Mouse (Mus musculus) yolk sac, embryonic 10.5 days (tissue): ENCODE measurements around the gene Krtap9-3.
"Not testable (repeated sequence)": the region's sequence is repeated elsewhere in the genome, so short reads cannot be mapped to it uniquely, and the experiment has no call there.

ENCODE experiments used
- DNase-seq: peaks from one replicate; pipeline ENCODE4 v3.0.0-alpha.2; 2017; ENCODE audit warnings: low spot score

Krtap9-3 gene

DNA sequence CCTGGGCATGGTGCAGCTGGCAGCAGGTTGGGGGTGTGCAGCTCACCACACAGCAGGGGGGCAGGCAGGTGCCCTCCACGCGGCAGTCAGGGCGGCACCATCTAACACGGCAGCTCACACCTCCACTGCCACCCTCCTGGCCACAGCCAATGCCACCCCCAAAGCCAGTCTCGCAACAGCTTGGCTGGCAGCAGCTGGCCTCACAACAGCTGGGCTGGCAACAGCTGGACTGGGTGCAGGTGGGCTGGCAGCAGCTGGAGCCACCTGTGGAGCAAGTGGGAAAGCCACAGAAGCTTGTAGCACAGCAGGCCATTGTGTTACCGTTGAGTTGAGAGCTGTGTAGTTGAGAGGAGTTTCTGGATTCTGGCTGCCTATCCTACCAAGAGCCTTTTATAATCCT is at the start of gene Krtap9-3:
Gene Krtap9-3 (minus strand): TSS at position 364 of the 400 bp plus-strand sequence.
- not testable (repeated sequence) for DNase-seq

DNA sequence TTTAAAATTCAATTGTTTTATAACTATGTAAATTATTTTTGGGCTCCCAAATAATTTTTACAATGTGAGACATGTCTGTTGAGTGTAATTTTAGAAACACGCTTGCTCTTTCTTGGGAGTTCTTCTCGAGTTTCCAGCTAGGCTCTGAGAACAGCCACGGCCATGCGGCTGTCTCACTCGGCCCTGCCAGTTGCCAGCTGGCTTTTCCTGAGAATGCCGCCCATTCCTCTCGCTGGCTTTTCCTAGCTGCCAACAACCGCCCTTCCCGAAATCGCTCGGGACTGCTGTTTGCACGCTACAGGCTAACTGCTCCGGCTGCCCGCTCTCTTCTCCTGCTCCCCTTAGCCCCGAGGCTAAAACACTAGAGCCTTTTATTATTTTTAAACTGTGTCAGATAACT is 48.5 kb upstream of the Krtap9-3 start:
- no peak for DNase-seq

DNA sequence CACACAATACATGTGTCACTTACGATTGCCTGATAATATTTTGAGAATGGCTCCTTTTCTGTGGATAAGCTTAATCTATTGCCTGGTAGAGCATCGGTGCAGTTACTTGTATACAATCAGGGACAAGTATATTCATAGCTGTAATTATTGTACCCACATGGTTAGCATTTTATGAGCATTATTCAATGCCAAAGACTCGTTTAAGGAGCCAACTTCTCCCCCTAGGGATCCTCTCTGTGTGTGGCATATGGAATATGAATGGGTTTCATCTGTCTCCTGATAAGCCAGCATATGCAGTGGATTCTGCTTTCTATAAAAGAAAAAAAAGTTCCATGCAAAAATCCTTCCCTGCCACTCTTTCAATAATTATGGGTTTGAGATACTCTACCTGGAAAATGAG is 46.4 kb upstream of the Krtap9-3 start:
- DNase-seq = no peak

DNA sequence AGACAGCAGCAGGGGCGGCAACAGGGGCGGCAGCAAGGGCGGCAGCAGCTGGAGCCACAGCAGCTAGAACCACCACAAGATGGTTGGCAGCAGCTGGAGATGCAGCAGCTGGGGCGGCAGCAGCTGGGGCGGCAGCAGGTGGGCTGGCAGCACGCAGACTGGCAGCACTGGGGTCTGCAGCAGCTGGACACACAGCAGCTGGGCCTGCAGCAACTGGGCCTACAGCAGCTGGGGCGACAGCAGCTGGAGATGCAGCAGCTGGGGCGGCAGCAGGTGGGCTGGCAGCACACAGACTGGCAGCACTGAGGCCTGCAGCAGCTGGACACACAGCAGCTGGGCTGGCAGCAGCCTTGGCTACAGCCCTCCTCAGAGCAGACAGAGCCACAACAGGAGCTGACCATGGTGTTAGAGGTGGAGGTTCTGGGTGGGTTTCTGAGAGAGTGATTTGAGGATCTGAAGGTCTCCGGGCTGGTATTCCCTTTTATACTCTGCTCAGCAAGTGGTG is 45.8 kb upstream of the Krtap9-3 start, which contains the start of gene Krtap4-7:
Gene Krtap4-7 (minus strand): TSS at position 455 of the 505 bp plus-strand sequence.
- DNase-seq = not testable (repeated sequence)

GRCm38 (mm10) chr11:99640926-99641325 is 43.0 kb upstream of the Krtap9-3 start:
- DNase-seq = no peak

- no peak for DNase-seq
Measured at GRCm38 (mm10) chr11:99637086-99637485, 39.2 kb upstream of the Krtap9-3 start.

GRCm38 (mm10) chr11:99634653-99635134 is 36.8 kb upstream of the Krtap9-3 start, which contains the start of gene Krtap4-2:
Krtap4-2 (minus strand) TSS chr11:99635084.
- no peak for DNase-seq

- no peak for DNase-seq
Measured at GRCm38 (mm10) chr11:99633293-99633692, 35.4 kb upstream of the Krtap9-3 start.

- DNase-seq = no peak
Measured at GRCm38 (mm10) chr11:99630890-99631289, 33.0 kb upstream of the Krtap9-3 start.

GRCm38 (mm10) chr11:99628138-99628537 is 30.2 kb upstream of the Krtap9-3 start, which contains the start of gene Krtap4-1:
Krtap4-1 (minus strand) TSS chr11:99628238.
- DNase-seq = no peak

- no peak for DNase-seq
Measured at GRCm38 (mm10) chr11:99620335-99620734, 22.4 kb upstream of the Krtap9-3 start, which contains the start of gene Gm11562. Gm11562 (minus strand) TSS chr11:99620435.

- no peak for DNase-seq
Measured at GRCm38 (mm10) chr11:99614796-99615363, 17.0 kb upstream of the Krtap9-3 start, which contains the start of gene Krtap2-4. Krtap2-4 (minus strand) TSS chr11:99614846.

- not testable (repeated sequence) for DNase-seq
Measured at GRCm38 (mm10) chr11:99610089-99610488, 12.2 kb upstream of the Krtap9-3 start, which contains the start of gene Gm11937. Gm11937 (minus strand) TSS chr11:99610189.

DNA sequence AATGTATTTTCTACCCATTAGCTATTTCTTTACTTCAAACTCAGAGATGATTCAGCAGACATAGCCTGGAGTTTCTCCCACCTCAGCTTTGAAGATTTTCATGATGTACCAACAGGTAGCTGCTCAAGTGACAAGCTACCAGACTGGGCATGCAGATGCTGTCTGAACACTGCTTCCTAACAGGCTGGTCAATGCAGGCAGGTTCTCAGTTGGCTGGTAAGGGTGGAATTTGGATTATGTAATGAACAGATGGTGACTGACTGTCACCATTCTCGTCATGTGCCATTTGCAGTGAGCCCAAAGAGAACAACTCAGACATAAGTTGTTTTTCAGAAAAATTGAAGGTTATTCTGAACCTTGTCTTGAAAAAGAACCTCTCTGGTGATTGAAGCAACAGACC is 11.2 kb upstream of the Krtap9-3 start:
- DNase-seq = no peak

GRCm38 (mm10) chr11:99603208-99603607 is 5.3 kb upstream of the Krtap9-3 start, which contains the start of gene Gm11938:
Gm11938 (minus strand) TSS chr11:99603308.
- not testable (repeated sequence) for DNase-seq

- no peak for DNase-seq
Measured at GRCm38 (mm10) chr11:99590981-99591380, 6.9 kb downstream of the Krtap9-3 start, which contains the start of gene Krtap1-3. Krtap1-3 (minus strand) TSS chr11:99591339.

DNA sequence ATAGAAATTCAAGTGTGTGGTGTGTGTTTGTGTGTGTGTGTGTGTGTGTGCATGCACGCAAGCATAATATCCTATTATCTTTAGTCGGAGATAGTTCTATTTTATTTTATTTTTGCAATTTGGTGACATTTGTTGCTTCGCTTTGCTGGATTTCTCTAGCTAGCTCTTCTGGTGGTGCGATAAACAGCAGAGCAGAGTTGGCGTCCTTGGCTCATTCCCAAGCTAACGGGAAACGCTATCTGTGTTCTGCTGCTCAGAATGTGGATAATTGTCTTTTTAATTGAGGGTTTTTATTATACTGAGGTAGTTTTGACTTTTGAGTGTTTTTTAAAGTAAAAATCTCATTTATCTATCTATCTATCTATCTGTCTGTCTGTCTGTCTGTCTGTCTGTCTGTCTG is 12.8 kb downstream of the Krtap9-3 start:
- DNase-seq = no peak

DNA sequence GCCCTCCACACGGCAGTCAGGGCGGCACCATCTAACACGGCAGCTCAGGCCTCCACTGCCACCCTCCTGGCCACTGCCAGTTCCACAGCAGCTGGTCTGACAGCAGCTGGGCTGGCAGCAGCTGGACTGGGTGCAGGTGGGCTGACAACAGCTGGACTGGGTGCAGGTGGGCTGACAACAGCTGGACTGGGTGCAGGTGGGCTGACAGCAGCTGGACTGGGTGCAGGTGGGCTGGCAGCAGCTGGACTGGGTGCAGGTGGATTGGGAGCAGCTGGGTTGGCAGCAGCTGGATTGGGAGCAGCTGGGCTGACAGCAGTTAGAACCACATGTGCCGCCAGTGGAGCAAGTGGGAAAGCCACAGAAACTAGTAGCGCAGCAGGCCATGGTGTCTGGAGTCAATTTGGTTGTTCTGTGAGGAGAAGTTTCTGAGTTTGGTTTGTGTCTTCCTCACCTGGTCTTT is 14.6 kb downstream of the Krtap9-3 start, which contains the start of gene Krtap1-4:
Gene Krtap1-4 (minus strand): TSS at position 410 of the 460 bp plus-strand sequence.
- no peak for DNase-seq

- no peak for DNase-seq
Measured at GRCm38 (mm10) chr11:99581564-99581963, 16.3 kb downstream of the Krtap9-3 start.

DNA sequence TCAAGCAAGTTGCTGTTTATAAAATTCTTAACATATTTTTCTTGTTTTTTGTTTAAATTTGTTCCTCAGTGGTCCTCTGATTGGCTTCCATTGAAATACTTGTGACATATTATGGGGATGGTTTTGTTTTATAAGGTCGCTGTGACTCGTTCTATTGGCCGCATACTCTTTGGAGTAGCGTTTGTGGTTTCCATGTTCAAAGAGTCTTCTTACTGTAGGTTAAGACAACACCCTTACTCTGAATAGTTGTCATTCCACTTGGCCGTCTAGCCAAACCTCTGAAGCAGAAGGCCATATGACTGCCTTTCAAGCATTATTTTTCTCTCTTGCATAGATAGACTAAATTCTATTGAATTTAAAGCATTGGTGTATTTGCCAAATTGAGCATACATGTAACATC is 16.9 kb downstream of the Krtap9-3 start:
- DNase-seq = no peak

DNA sequence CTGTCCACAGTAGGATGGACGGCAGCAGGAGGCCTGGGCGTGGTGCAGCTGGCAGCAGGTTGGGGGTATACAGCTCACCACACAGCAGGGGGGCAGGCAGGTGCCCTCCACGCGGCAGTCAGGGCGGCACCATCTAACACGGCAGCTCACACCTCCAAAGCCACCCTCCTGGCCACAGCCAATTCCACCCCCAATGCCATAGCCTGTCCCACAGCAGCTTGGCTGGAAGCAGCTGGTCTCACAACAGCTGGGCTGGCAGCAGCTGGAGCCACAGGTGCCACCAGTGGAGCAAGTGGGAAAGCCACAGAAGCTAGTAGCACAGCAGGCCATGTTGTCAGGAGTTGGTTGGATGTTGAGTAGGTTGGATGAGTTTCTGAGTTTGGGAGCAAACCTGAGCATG is 17.3 kb downstream of the Krtap9-3 start, which contains the start of gene Krtap1-5:
Gene Krtap1-5 (minus strand): TSS at position 381 of the 400 bp plus-strand sequence.
- DNase-seq = no peak

- peak; percentile 56 for DNase-seq
Measured at GRCm38 (mm10) chr11:99574106-99574505, 23.8 kb downstream of the Krtap9-3 start.

DNA sequence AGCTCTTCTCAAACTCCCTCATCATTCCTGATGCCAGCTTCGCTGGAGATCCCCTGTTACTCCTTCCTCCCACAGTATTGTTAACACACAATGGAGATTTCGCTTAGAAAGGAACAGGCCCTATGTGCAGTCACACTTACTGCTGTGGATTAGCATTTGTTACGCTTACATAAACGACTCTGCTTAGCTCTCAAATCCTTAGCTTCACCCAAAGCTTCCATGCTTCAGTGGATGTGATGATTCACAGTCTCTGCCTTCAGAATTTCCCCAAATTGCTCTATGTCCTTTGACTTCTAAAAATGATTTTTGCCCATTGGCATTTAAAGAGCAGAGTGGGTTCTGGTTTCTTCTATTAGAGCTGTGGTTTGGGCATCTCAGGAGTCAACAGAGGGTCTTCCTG is 24.7 kb downstream of the Krtap9-3 start:
- no peak for DNase-seq
